Mouse (Mus musculus): ENCODE measurements around the gene Galnt17.

The Galnt17 gene

GRCm38 (mm10) chr5:131241689-131242088 is 66.6 kb downstream of the Galnt17 start:
- DNase-seq (ENCODE audit: low spot score in 2 of 2), result no peak

GRCm38 (mm10) chr5:131239813-131240212 is 68.5 kb downstream of the Galnt17 start:
- no peak for DNase-seq (ENCODE audit: low spot score in 2 of 2)

GRCm38 (mm10) chr5:131236906-131237305 is 71.4 kb downstream of the Galnt17 start:
- no peak for DNase-seq (ENCODE audit: low spot score in 2 of 2)

GRCm38 (mm10) chr5:131233828-131234227 is 74.5 kb downstream of the Galnt17 start:
- no peak for DNase-seq (ENCODE audit: low spot score in 2 of 2)

- no peak for DNase-seq (ENCODE audit: low spot score in 2 of 2)
Observed at GRCm38 (mm10) chr5:131231060-131231459, 77.2 kb downstream of the Galnt17 start.

GRCm38 (mm10) chr5:131229744-131230143 is 78.6 kb downstream of the Galnt17 start:
- no peak for DNase-seq (ENCODE audit: low spot score in 2 of 2)

- no peak for DNase-seq (ENCODE audit: low spot score in 2 of 2)
Observed at GRCm38 (mm10) chr5:131223416-131223815, 84.9 kb downstream of the Galnt17 start.

GRCm38 (mm10) chr5:131222498-131223244 is 85.6 kb downstream of the Galnt17 start:
- no peak for DNase-seq (ENCODE audit: low spot score in 2 of 2)

GRCm38 (mm10) chr5:131218221-131218620 is 90.1 kb downstream of the Galnt17 start:
- no peak for DNase-seq (ENCODE audit: low spot score in 2 of 2)

- no peak for DNase-seq (ENCODE audit: low spot score in 2 of 2)
Observed at GRCm38 (mm10) chr5:131211618-131212017, 96.7 kb downstream of the Galnt17 start.

- no peak for DNase-seq (ENCODE audit: low spot score in 2 of 2)
Observed at GRCm38 (mm10) chr5:131201146-131201545, 107.2 kb downstream of the Galnt17 start.

GRCm38 (mm10) chr5:131192311-131192710 is 116.0 kb downstream of the Galnt17 start:
- no peak for DNase-seq (ENCODE audit: low spot score in 2 of 2)

- DNase-seq (ENCODE audit: low spot score in 2 of 2), result no peak
Observed at GRCm38 (mm10) chr5:131184566-131184965, 123.7 kb downstream of the Galnt17 start.

- no peak for DNase-seq (ENCODE audit: low spot score in 2 of 2)
Observed at GRCm38 (mm10) chr5:131181231-131181630, 127.1 kb downstream of the Galnt17 start.

- no peak for DNase-seq (ENCODE audit: low spot score in 2 of 2)
Observed at GRCm38 (mm10) chr5:131180756-131181155, 127.5 kb downstream of the Galnt17 start.

GRCm38 (mm10) chr5:131177851-131178250 is 130.4 kb downstream of the Galnt17 start:
- DNase-seq (ENCODE audit: low spot score in 2 of 2), result no peak

- no peak for DNase-seq (ENCODE audit: low spot score in 2 of 2)
Observed at GRCm38 (mm10) chr5:131177168-131177567, 131.1 kb downstream of the Galnt17 start.

GRCm38 (mm10) chr5:131169186-131169585 is 139.1 kb downstream of the Galnt17 start:
- no peak for DNase-seq (ENCODE audit: low spot score in 2 of 2)

- no peak for DNase-seq (ENCODE audit: low spot score in 2 of 2)
Observed at GRCm38 (mm10) chr5:131167366-131167765, 140.9 kb downstream of the Galnt17 start.

- DNase-seq (ENCODE audit: low spot score in 2 of 2), result no peak
Observed at GRCm38 (mm10) chr5:131165681-131166080, 142.6 kb downstream of the Galnt17 start.

- DNase-seq (ENCODE audit: low spot score in 2 of 2), result no peak
Observed at GRCm38 (mm10) chr5:131157866-131158265, 150.4 kb downstream of the Galnt17 start.

- no peak for DNase-seq (ENCODE audit: low spot score in 2 of 2)
Observed at GRCm38 (mm10) chr5:131156323-131156722, 152.0 kb downstream of the Galnt17 start.

GRCm38 (mm10) chr5:131142606-131143005 is 165.7 kb downstream of the Galnt17 start:
- DNase-seq (ENCODE audit: low spot score in 2 of 2), result no peak

GRCm38 (mm10) chr5:131134809-131135208 is 173.5 kb downstream of the Galnt17 start:
- no peak for DNase-seq (ENCODE audit: low spot score in 2 of 2)

All from urinary bladder, adult 18-20 months (tissue).